Mouse (Mus musculus) heart, adult 2 months (tissue): Measurements from ENCODE around the gene Myo10. TPM values are rescaled to one million over a fixed set of nuclear protein-coding genes. Genes with fewer than 3 reads are reported as not detected.

Experiments used
- DNase-seq, 2 experiments: peaks; one replicate each; pipeline ENCODE4 v3.0.0; 2021
- H3K27ac ChIP-seq: fragments of 200-600 bp; 2 replicates; pipeline ENCODE4 v1.8.1; 2022
- H3K27me3 ChIP-seq: fragments of 200-500 bp; 2 replicates; pipeline ENCODE4 v1.6.1; 2012; ENCODE audit warnings: mild to moderate bottlenecking, low read length, inconsistent platforms, mixed read lengths; ENCODE audit not compliant: control insufficient read depth, insufficient read depth
- H3K36me3 ChIP-seq: fragments of 200-500 bp; 2 replicates; pipeline ENCODE4 v1.6.1; 2012; ENCODE audit warnings: low read length, inconsistent platforms; ENCODE audit not compliant: control insufficient read depth, insufficient read depth
- H3K4me1 ChIP-seq: fragments of 200-500 bp; 2 replicates; pipeline ENCODE4 v1.6.1; 2011; ENCODE audit warnings: low read length; ENCODE audit not compliant: control insufficient read depth, insufficient read depth
- H3K4me3 ChIP-seq: fragments of 200-600 bp; 2 replicates; pipeline ENCODE4 v1.8.1; 2022
- H3K79me2 ChIP-seq: fragments of 200-500 bp; replicated peaks from 2 replicates; pipeline ENCODE4 v1.6.1; 2012; ENCODE audit warnings: mild to moderate bottlenecking, inconsistent platforms, low read length, moderate library complexity, mixed read lengths; ENCODE audit not compliant: control insufficient read depth, insufficient read depth
- H3K9ac ChIP-seq: fragments of 200-500 bp; 2 replicates; pipeline ENCODE4 v1.6.1; 2012; ENCODE audit warnings: low read depth, mild to moderate bottlenecking, control low read depth, inconsistent platforms, low read length, mixed read lengths
- CTCF ChIP-seq: fragments of 200-600 bp; IDR thresholded peaks from 2 replicates; pipeline ENCODE4 v1.8.1; 2022; ENCODE audit warnings: antibody characterized with exemption, mild to moderate bottlenecking, moderate library complexity
- EP300 ChIP-seq: fragments of 200-500 bp; IDR thresholded peaks from 2 replicates; pipeline ENCODE4 v1.6.1; 2011; ENCODE audit warnings: low read depth, low read length, control low read depth; ENCODE audit not compliant: insufficient read depth
- POLR2A ChIP-seq: fragments of 200-500 bp; IDR thresholded peaks from 2 replicates; pipeline ENCODE4 v1.6.1; 2011; ENCODE audit warnings: mild to moderate bottlenecking, low read depth, low read length, control low read depth; ENCODE audit not compliant: insufficient read depth
- WGBS: fragments of 180-500 bp; shearing (Covaris S2); methylation state at CpG from one replicate; pipeline ENCODE4 v1.1.7; 2018; 5-methylcytosine and 5-hydroxymethylcytosine counted together
- intact Hi-C: fragments of 180-260 bp; cut with DNase I; formaldehyde crosslinking; loops from one replicate; pipeline ENCODE4 v1.15.1; 2025
- polyA plus RNA-seq: library from polyadenylated mRNA; depleted of rRNA; stranded (reverse); fragments of >200 nt; gene quantifications from 2 replicates; pipeline ENCODE4 v1.2.3, GENCODE M21; 2012
- total RNA-seq, 2 experiments: library from RNA; stranded (reverse); gene quantifications; 2 replicates each; pipeline ENCODE4 v1.2.3; 2021

Gene Myo10
- total and polyA plus RNA-seq, 3 experiments = 26.6 to 67.9 (median 63.7) TPM

- DNase-seq = no peak
- no peak overlapping the region for H3K27ac ChIP-seq
- H3K4me3 ChIP-seq = no peak overlapping the region
- H3K4me1 ChIP-seq = peaks cover 2% of the 10 kb centered on the region
- H3K79me2 ChIP-seq = peaks cover 1% of the 10 kb centered on the region; the same call in 1 of the 2 replicates
- WGBS = 89% methylated on average over 4 of the region's 4 CpGs
- no peak overlapping the region for H3K9ac ChIP-seq
- TF ChIP-seq CTCF (no peak), EP300 (no peak), POLR2A (no peak)
- intact Hi-C loops = no loop called here
- no peaks in the 10 kb centered on the region for H3K27me3 ChIP-seq
- H3K36me3 ChIP-seq = no peaks in the 10 kb centered on the region
Observed at GRCm38 (mm10) chr15:25674932-25675250, 52.6 kb downstream of the Myo10 start.

- H3K79me2 ChIP-seq = peaks cover 1% of the 10 kb centered on the region; the same call in 1 of the 2 replicates
- H3K9ac ChIP-seq = no peak overlapping the region
- TF ChIP-seq POLR2A (no peak), CTCF (no peak), EP300 (no peak)
- no peak for DNase-seq
- H3K4me3 ChIP-seq = no peak overlapping the region
- no peaks in the 10 kb centered on the region for H3K36me3 ChIP-seq
- H3K4me1 ChIP-seq = peaks cover 6% of the 10 kb centered on the region
- intact Hi-C loops = no loop called here
- H3K27ac ChIP-seq = no peak overlapping the region
- H3K27me3 ChIP-seq = no peaks in the 10 kb centered on the region
- WGBS = 93% methylated on average over 11 of the region's 11 CpGs
Observed at GRCm38 (mm10) chr15:25675359-25675758, 53.0 kb downstream of the Myo10 start.

- H3K27ac ChIP-seq = no peak overlapping the region
- no peaks in the 10 kb centered on the region for H3K36me3 ChIP-seq
- no peaks in the 10 kb centered on the region for H3K27me3 ChIP-seq
- TF ChIP-seq CTCF (no peak), EP300 (no peak), POLR2A (no peak)
- intact Hi-C loops = no loop called here
- peaks cover under 1% of the 10 kb centered on the region; the same call in 1 of the 2 replicates for H3K79me2 ChIP-seq
- H3K4me3 ChIP-seq = no peak overlapping the region
- no peak for DNase-seq
- WGBS = 68% methylated on average over 13 of the region's 13 CpGs
- no peak overlapping the region for H3K9ac ChIP-seq
- peaks cover 10% of the 10 kb centered on the region for H3K4me1 ChIP-seq
Observed at GRCm38 (mm10) chr15:25676056-25676785, 53.9 kb downstream of the Myo10 start.

- Histone ChIP-seq H3K9ac (no peak overlapping the region), H3K79me2 (no peaks in the 10 kb centered on the region; the same call in 1 of the 2 replicates), H3K27me3 (no peaks in the 10 kb centered on the region), H3K4me3 (no peak overlapping the region), H3K27ac (no peak overlapping the region), H3K4me1 (peaks cover 10% of the 10 kb centered on the region), H3K36me3 (no peaks in the 10 kb centered on the region)
- no peak for TF ChIP-seq POLR2A
- no peak for TF ChIP-seq CTCF
- TF ChIP-seq EP300 = no peak
- intact Hi-C loops = no loop called here
- 52% methylated on average over 3 of the region's 3 CpGs for WGBS
- peak in 1 of 2 experiments; percentile 43 for DNase-seq
Observed at GRCm38 (mm10) chr15:25679081-25679480, 56.8 kb downstream of the Myo10 start.

- Histone ChIP-seq H3K4me1 (peaks cover 10% of the 10 kb centered on the region), H3K9ac (no peak overlapping the region), H3K36me3 (no peaks in the 10 kb centered on the region), H3K27ac (no peak overlapping the region), H3K27me3 (no peaks in the 10 kb centered on the region), H3K4me3 (no peak overlapping the region), H3K79me2 (no peaks in the 10 kb centered on the region; the same call in 1 of the 2 replicates)
- no peak for TF ChIP-seq EP300
- intact Hi-C loops = loop anchor here (5.0 kb wide), 1 partner anchor 42 kb away; no protein-coding TSS in a partner anchor
- WGBS = 74% methylated on average over 4 of the region's 4 CpGs
- no peak for DNase-seq
Observed at GRCm38 (mm10) chr15:25679616-25680015, 57.3 kb downstream of the Myo10 start.

- Histone ChIP-seq H3K79me2 (no peaks in the 10 kb centered on the region; the same call in 1 of the 2 replicates), H3K4me3 (no peak overlapping the region), H3K36me3 (no peaks in the 10 kb centered on the region), H3K27me3 (no peaks in the 10 kb centered on the region), H3K9ac (no peak overlapping the region), H3K27ac (no peak overlapping the region), H3K4me1 (peaks cover 10% of the 10 kb centered on the region)
- WGBS = 24% methylated on average over 10 of the region's 10 CpGs
- TF ChIP-seq EP300 (no peak), CTCF (no peak), POLR2A (no peak)
- DNase-seq = no peak
- intact Hi-C loops = loop anchor here (5.0 kb wide), 1 partner anchor 43 kb away; no protein-coding TSS in a partner anchor
Observed at GRCm38 (mm10) chr15:25680269-25680818, 58.0 kb downstream of the Myo10 start.
